Mouse (Mus musculus) kidney, postnatal 36 days (tissue): ENCODE results near the gene Card19.
A peak's percentile ranks its signal among the peaks of the same experiment; 100 is the strongest.

Experiments
- DNase-seq, 2 experiments: peaks; one replicate each; pipeline ENCODE4 v3.0.0; 2021 to 2022; ENCODE audit warnings: mixed read lengths in 2 of 2

Gene Card19

DNA sequence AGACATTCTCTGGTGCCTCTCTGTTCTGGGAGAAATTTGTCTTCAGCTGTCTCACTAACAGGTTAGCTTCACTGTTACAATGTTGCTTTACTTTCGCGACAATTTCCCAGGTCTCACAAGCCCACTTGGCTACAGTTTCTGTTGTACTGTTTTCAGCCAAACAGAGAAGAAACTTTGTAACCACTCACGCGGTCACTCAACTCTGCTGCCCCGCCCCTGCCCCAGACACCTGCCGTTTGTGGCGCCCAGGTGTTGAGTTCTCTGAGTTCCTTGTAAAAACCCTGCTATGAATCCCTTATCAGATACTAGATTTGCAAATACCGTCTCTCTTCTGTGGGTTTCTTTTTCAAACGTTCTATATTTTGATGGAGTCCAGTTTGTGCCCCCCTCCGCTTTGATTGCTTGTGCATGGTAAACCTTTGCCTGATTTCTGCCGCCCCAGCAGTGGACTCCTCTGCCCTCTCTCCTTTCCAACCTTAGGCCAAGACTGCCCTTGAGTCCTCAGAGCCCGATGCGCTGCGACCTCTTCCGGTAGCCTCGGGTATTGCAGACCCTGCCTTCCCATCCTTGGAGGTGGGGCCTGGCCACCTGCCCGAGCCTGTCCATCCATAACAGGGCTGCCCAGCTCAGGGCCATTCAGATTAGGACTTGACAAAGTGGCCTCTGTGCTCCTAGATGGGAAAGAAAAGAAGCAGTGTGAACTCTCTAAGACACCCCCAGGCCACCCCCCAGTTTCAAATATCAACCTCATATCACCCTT lies 46.2 kb downstream of the Card19 start:
- peak; percentile 94 to 98 for DNase-seq

GRCm38 (mm10) chr13:49167081-49167480 lies 48.8 kb downstream of the Card19 start:
- DNase-seq = no peak

DNA sequence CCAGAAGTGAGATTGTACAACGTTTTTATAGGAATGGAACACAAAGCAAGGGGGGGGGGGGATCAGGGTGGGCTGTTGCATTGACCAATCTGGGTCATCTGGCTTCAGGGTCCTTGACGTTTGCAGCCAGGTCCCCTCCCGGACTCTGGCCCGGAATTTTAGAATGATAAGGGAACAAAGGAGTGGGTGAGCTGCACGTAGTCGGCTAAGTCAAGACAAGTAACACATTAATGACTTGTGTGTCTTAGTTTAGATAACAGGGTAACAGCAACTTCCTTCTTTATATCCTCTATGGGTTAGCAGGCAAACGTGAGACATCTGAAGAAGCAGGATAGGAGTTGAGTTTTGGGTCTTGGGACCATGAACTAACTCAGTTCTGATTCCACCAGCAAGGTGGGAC lies 52.2 kb downstream of the Card19 start:
- DNase-seq = no peak

DNA sequence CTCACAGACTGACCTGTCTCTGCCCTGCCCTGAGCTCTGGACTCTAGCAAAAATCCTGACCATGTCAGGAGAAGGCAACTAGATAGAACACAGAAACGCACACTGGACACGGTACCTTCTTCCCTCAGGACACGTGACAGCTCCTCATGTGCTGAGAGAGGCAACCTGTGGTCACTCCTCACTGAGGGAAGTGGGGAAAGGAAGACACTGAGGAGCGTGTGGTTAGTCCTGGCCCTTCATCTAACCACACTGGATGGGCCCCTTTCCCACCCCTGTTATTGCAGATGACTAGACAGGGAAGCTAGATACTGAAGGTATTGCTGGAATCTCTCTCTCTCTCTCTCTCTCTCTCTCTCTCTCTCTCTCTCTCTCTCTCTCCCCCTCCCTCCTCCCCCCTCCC lies 53.1 kb downstream of the Card19 start:
- DNase-seq = no peak

DNA sequence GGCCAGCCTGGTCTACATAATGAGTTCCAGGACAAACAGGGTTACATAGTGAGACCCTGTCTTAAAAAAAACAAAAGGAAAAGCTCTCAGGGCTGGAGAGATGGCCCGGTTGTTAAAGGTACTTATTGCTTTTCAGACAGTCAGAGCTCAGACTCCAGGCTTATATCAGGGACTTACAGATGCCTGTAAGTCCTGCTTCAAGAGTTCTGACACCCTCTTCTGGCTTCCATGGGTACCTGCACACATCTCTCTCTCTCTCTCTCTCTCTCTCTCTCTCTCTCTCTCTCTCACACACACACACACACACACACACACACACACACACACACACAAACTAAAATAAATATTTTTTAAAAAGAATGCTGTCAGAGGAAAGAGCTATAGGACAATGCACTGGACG lies 54.6 kb downstream of the Card19 start:
- DNase-seq = no peak

DNA sequence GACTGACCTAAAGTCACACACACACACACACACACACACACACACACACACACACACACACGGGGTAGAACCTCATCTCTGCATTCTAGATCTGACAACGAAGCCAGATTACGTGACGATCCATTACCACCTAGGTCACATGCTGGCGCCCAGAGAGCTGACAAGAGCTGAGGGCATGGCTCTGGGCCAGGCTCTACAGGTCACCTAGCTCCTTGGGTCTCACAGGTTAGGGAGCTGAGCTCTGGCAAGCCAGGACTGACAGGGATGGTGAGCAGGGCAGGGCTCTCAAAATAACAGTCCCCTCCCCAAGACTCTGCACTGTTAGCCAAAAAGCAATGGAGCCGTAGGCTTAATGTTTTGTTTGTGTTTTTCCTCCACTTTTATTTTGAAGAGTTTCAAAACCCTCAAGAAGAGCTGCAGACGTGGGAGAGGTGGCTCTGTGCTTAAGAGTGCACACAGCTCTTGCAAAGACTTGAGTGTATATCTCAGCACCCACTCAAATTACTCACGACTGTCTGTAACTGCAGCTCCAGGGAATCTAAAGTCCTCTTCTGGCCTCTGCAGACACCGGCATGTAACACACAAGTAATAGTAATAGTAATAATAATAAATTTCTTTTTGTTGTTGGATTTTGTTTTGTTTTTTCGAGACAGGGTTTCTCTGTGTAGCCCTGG lies 57.7 kb downstream of the Card19 start:
- DNase-seq = peak; percentile 67 to 74

- peak in 1 of 2 experiments; percentile 36 for DNase-seq
Measured at GRCm38 (mm10) chr13:49156645-49157044, 59.2 kb downstream of the Card19 start.

DNA sequence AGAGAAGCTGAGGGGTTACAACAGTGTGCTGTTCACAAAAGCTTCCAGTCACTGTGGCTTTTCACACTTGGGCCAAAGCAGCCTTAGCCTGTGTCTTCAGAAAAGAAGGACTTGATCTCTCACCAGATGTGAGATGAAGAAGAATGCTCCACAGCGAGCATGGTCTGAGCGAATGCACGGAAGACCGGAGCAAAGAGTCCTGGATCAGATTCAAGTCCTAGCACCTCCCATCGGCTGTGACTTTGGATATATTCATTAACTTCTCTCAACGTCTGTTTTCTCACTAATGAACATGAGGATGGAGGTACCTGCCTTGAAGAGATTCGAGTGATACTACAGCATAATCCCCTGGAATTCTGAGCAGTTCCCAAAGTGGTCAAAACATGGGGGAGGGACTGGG lies 61.2 kb downstream of the Card19 start:
- DNase-seq = peak; percentile 53 to 56

- peak; percentile 30 to 53 for DNase-seq
Measured at GRCm38 (mm10) chr13:49154028-49154427, 61.8 kb downstream of the Card19 start.
